Mouse (Mus musculus): Measurements from ENCODE around the gene Bcl2l1.

The Bcl2l1 gene

GRCm38 (mm10) chr2:152803081-152803480, 28.4 kb downstream of the Bcl2l1 start:
- no peak for DNase-seq (ENCODE audit: low spot score)

- DNase-seq (ENCODE audit: low spot score) = no peak
Observed at GRCm38 (mm10) chr2:152802303-152802702, 29.2 kb downstream of the Bcl2l1 start.

- no peak for DNase-seq (ENCODE audit: low spot score)
Observed at GRCm38 (mm10) chr2:152800762-152801113, 30.8 kb downstream of the Bcl2l1 start.

GRCm38 (mm10) chr2:152799954-152800761, 31.4 kb downstream of the Bcl2l1 start:
- no peak for DNase-seq (ENCODE audit: low spot score)

- no peak for DNase-seq (ENCODE audit: low spot score)
Observed at GRCm38 (mm10) chr2:152797589-152797988, 33.9 kb downstream of the Bcl2l1 start.

- no peak for DNase-seq (ENCODE audit: low spot score)
Observed at GRCm38 (mm10) chr2:152794281-152794827, 37.2 kb downstream of the Bcl2l1 start.

- no peak for DNase-seq (ENCODE audit: low spot score)
Observed at GRCm38 (mm10) chr2:152793381-152793780, 38.1 kb downstream of the Bcl2l1 start.

GRCm38 (mm10) chr2:152792461-152792860, 39.1 kb downstream of the Bcl2l1 start:
- DNase-seq (ENCODE audit: low spot score) = no peak

- DNase-seq (ENCODE audit: low spot score) = no peak
Observed at GRCm38 (mm10) chr2:152789591-152789999, 41.9 kb downstream of the Bcl2l1 start.

GRCm38 (mm10) chr2:152788892-152789421, 42.6 kb downstream of the Bcl2l1 start:
- DNase-seq (ENCODE audit: low spot score) = peak; percentile 68

GRCm38 (mm10) chr2:152787543-152787942, 44.0 kb downstream of the Bcl2l1 start:
- no peak for DNase-seq (ENCODE audit: low spot score)

GRCm38 (mm10) chr2:152787136-152787535, 44.4 kb downstream of the Bcl2l1 start:
- no peak for DNase-seq (ENCODE audit: low spot score)

- DNase-seq (ENCODE audit: low spot score) = peak; percentile 87
Observed at GRCm38 (mm10) chr2:152785446-152786350, 45.8 kb downstream of the Bcl2l1 start.

GRCm38 (mm10) chr2:152784640-152785039, 46.9 kb downstream of the Bcl2l1 start:
- DNase-seq (ENCODE audit: low spot score) = no peak

GRCm38 (mm10) chr2:152783241-152783640, 48.3 kb downstream of the Bcl2l1 start:
- no peak for DNase-seq (ENCODE audit: low spot score)

- no peak for DNase-seq (ENCODE audit: low spot score)
Observed at GRCm38 (mm10) chr2:152782656-152783055, 48.9 kb downstream of the Bcl2l1 start.

GRCm38 (mm10) chr2:152781031-152781711, 50.4 kb downstream of the Bcl2l1 start:
- DNase-seq (ENCODE audit: low spot score) = no peak

- no peak for DNase-seq (ENCODE audit: low spot score)
Observed at GRCm38 (mm10) chr2:152780466-152780865, 51.1 kb downstream of the Bcl2l1 start.

- DNase-seq (ENCODE audit: low spot score) = no peak
Observed at GRCm38 (mm10) chr2:152777081-152777480, 54.4 kb downstream of the Bcl2l1 start.

GRCm38 (mm10) chr2:152776435-152776834, 55.1 kb downstream of the Bcl2l1 start:
- peak; percentile 84 for DNase-seq (ENCODE audit: low spot score)

GRCm38 (mm10) chr2:152776019-152776418, 55.5 kb downstream of the Bcl2l1 start:
- DNase-seq (ENCODE audit: low spot score) = no peak

GRCm38 (mm10) chr2:152775357-152775756, 56.2 kb downstream of the Bcl2l1 start:
- DNase-seq (ENCODE audit: low spot score) = no peak
